Mouse (Mus musculus): ENCODE results near the gene Rnf41. TPM values are rescaled to one million over a fixed set of nuclear protein-coding genes. Genes with fewer than 3 reads are reported as not detected.
A peak's percentile ranks its signal among the peaks of the same experiment; 100 is the strongest.

The Rnf41 gene
- polyA plus RNA-seq, 1 experiment from 2014 or later: 32.8 TPM

DNA sequence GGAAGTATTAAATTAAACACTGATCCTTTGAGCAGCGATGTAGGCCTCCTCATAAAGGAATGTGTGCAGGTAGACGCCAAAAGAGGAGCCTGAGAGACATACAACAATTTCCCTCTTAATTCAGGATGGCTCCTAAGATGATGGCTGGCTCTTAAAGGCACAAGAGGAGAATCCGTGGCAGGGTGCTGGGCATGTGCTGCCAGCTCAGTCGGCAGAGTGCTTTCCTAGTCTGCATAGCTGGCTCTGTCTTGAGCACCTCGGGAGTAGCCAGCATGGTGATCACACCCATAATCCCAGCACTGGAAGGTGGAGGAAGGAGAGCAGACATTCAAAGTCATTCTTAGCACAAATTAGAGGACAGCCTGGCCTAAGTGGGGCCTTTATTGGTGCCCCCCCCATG lies 24.4 kb downstream of the Rnf41 start:
- no peaks in the 10 kb centered on the region for H3K9me3 ChIP-seq (ENCODE audit: low read depth, low read length)
- H3K27ac ChIP-seq (ENCODE audit: low read depth): no peak overlapping the region
- no peak for TF ChIP-seq CTCF (IDR thresholded peaks at IDR 0.05; ENCODE audit: low read depth)
- no peak for DNase-seq
- H3K4me2 ChIP-seq: no peak overlapping the region
- peaks cover 82% of the 10 kb centered on the region for H3K36me3 ChIP-seq (ENCODE audit: insufficient read depth)
- no peak overlapping the region for H3K9ac ChIP-seq
- ATAC-seq (ENCODE audit: insufficient read depth): no peak
- no peak overlapping the region for H3K4me3 ChIP-seq (ENCODE audit: low read depth, low read length)
- WGBS: 84% methylated on average over 5 of the region's 5 CpGs
- no peaks in the 10 kb centered on the region for H3K4me1 ChIP-seq (ENCODE audit: insufficient read depth)
- no peaks in the 10 kb centered on the region for H3K27me3 ChIP-seq (ENCODE audit: insufficient read depth, low read length)

DNA sequence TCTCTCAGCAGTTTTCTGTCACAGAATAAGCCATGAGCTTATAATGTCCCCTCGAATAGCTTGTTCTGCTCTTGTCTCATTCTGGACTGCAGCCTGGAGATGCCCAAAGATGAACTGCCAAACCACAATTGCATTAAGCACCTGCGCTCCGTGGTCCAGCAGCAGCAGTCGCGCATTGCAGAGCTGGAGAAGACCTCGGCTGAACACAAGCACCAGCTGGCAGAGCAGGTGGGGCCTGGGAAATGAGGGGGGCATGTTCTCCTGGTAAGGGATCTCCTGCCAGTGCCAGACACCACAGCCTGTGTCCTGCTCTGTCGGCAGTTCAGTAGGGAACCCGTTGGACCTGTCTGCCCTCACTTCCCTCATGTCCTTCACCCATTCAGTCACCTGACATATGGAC lies 24.9 kb downstream of the Rnf41 start:
- WGBS: 90% methylated on average over 8 of the region's 8 CpGs
- H3K4me3 ChIP-seq (ENCODE audit: low read depth, low read length): no peak overlapping the region
- no peak overlapping the region for H3K4me2 ChIP-seq
- no peaks in the 10 kb centered on the region for H3K9me3 ChIP-seq (ENCODE audit: low read depth, low read length)
- H3K27me3 ChIP-seq (ENCODE audit: insufficient read depth, low read length): no peaks in the 10 kb centered on the region
- no peak for TF ChIP-seq CTCF (IDR thresholded peaks at IDR 0.05; ENCODE audit: low read depth)
- H3K36me3 ChIP-seq (ENCODE audit: insufficient read depth): peaks cover 83% of the 10 kb centered on the region
- H3K9ac ChIP-seq: no peak overlapping the region
- H3K27ac ChIP-seq (ENCODE audit: low read depth): no peak overlapping the region
- no peak for DNase-seq
- H3K4me1 ChIP-seq (ENCODE audit: insufficient read depth): no peaks in the 10 kb centered on the region
- ATAC-seq (ENCODE audit: insufficient read depth): no peak

DNA sequence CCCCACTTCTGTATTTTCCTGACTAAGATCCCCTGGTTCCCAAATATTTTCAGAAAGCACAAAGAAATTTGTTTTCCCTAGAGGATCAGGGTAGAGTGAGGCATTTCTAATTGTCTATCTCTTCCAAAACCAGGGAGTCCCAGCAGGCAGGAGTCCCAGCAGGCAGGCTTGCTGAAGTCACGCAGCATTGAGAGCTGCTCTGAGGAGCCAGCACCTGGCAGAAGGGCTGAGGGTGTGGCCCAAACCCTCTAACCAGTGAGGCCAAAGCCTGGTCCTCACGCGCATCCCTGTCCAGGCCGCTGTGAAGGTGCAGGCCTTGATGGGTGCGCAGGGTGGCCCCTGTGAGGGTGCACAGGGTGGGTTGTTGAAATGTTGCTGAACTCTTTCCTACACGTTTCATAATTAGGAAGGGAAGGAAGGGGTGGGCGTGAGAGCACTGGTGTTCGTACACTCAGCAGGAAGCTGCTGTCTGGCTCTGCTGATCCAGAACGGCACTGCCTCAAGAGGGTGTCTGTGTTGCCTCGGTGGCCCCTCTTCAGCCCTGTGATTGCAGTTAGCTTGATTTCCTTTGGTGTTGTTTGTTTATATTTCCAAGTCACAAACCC lies 27.3 kb downstream of the Rnf41 start:
- no peak; the same call in 1 of the 2 replicates for ATAC-seq (ENCODE audit: insufficient read depth)
- peaks cover 83% of the 10 kb centered on the region for H3K36me3 ChIP-seq (ENCODE audit: insufficient read depth)
- no peaks in the 10 kb centered on the region for H3K4me1 ChIP-seq (ENCODE audit: insufficient read depth)

DNA sequence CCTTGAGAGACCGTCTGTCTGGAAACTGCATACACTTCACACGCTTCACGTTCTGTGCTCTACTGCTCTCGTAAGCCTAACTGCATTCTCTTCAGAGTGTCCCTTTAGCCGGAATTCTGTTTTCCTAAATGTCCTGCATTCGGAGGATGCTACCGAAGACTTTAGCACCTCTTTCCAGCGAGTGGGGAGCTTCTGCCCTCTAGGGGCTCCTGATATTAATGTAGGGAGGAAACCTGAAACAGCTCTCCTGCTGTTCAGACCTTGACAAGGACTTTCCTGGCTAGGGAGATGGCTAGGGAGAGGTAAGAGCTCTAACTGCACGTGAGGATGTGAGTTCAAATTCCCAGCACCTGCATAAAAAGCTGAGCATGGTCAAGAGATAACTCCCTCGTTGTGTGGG lies 28.9 kb downstream of the Rnf41 start:
- no peak overlapping the region for H3K9ac ChIP-seq
- H3K36me3 ChIP-seq (ENCODE audit: insufficient read depth): peaks cover 69% of the 10 kb centered on the region
- no peak overlapping the region for H3K4me2 ChIP-seq
- peak; percentile 45 for TF ChIP-seq CTCF (IDR thresholded peaks at IDR 0.05; ENCODE audit: low read depth)
- no peak overlapping the region for H3K4me3 ChIP-seq (ENCODE audit: low read depth, low read length)
- ATAC-seq (ENCODE audit: insufficient read depth) (no peak), DNase-seq (peak; percentile 62)
- H3K9me3 ChIP-seq (ENCODE audit: low read depth, low read length): no peaks in the 10 kb centered on the region
- no peak overlapping the region for H3K27ac ChIP-seq (ENCODE audit: low read depth)
- 59% methylated on average over 10 of the region's 10 CpGs for WGBS
- H3K27me3 ChIP-seq (ENCODE audit: insufficient read depth, low read length): no peaks in the 10 kb centered on the region
- H3K4me1 ChIP-seq (ENCODE audit: insufficient read depth): no peaks in the 10 kb centered on the region

More for the DNA sequence above, 27.3 kb downstream of the Rnf41 start:
- H3K27ac ChIP-seq (ENCODE audit: low read depth): no peak overlapping the region
- H3K9me3 ChIP-seq (ENCODE audit: low read depth, low read length): no peaks in the 10 kb centered on the region
- H3K4me3 ChIP-seq (ENCODE audit: low read depth, low read length): no peak overlapping the region
- no peak for TF ChIP-seq CTCF (IDR thresholded peaks at IDR 0.05; ENCODE audit: low read depth)
- no peak overlapping the region for H3K9ac ChIP-seq
- 64% methylated on average over 10 of the region's 10 CpGs for WGBS
- no peaks in the 10 kb centered on the region for H3K27me3 ChIP-seq (ENCODE audit: insufficient read depth, low read length)
- no peak overlapping the region for H3K4me2 ChIP-seq
- peak; percentile 28 for DNase-seq

DNA sequence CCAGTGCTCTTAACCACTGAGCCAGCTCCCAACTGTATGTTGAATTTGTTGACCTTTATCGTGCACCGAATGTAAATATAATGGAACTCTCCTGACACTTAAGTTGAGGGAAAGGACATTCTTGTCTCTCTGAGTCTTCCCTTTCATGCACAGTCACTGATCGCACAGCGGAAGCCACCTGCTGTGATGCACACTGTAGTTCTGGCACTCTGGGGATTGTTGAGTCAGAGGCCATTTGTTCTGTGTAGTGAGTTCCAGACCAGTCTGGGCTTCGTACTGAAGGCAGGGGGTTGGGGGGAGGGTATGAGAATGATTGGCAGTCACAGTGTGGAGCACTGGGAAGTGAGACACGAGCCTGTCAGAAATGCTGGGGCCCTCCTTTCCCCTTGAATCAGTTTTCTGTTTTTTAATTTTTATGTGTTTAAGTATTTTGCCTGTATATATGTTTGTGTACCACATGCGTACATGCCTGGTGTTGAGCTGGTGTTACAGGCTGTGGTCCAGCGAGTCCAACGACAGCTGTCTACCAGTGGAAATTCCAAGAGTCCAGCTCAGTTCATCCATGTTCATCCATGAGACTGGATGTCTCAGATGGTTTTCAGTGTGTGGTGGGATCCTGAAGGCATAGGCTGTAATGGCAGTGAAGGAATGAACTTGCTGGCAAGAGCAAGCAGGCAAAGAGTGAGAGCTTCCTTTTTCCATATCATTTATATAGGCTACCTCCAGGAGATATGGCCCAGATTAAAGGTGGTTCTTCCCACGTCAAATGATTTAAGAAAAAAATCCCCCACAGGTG lies 30.1 kb downstream of the Rnf41 start:
- Histone ChIP-seq H3K9me3 (ENCODE audit: low read depth, low read length) (no peaks in the 10 kb centered on the region), H3K36me3 (ENCODE audit: insufficient read depth) (peaks cover 57% of the 10 kb centered on the region)
- 88% methylated on average over 10 of the region's 10 CpGs for WGBS

DNA sequence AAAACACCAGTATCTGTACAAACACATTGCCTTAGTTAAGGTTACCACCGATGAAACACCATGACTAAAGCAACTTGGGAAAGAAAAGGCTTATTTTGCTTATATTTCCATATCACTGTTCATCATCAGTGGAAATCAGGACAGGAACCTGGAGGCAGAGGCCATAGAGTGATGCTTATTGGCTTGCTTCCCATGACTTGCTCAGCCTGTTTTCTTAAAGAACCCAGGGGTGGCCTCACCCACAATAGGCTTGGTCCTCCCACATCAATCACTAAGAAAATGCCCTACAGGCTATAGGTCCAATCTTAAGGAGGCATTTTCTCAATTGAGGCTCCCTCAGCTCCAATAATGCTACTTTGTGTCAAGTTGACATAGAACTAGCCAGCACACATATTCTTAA lies 31.3 kb downstream of the Rnf41 start:
- Histone ChIP-seq H3K4me3 (ENCODE audit: low read depth, low read length) (no peak overlapping the region), H3K4me1 (ENCODE audit: insufficient read depth) (no peaks in the 10 kb centered on the region), H3K27me3 (ENCODE audit: insufficient read depth, low read length) (no peaks in the 10 kb centered on the region), H3K36me3 (ENCODE audit: insufficient read depth) (peaks cover 45% of the 10 kb centered on the region), H3K9ac (no peak overlapping the region), H3K27ac (ENCODE audit: low read depth) (no peak overlapping the region), H3K9me3 (ENCODE audit: low read depth, low read length) (no peaks in the 10 kb centered on the region), H3K4me2 (no peak overlapping the region)
- DNase-seq (no peak), ATAC-seq (ENCODE audit: insufficient read depth) (no peak)
- WGBS: 86% methylated on average over 1 of the region's 1 CpGs
- TF ChIP-seq CTCF (IDR thresholded peaks at IDR 0.05; ENCODE audit: low read depth): no peak

More for the DNA sequence above, 30.1 kb downstream of the Rnf41 start:
- no peak for DNase-seq
- H3K4me3 ChIP-seq (ENCODE audit: low read depth, low read length): no peak overlapping the region
- TF ChIP-seq CTCF (IDR thresholded peaks at IDR 0.05; ENCODE audit: low read depth): no peak
- H3K27ac ChIP-seq (ENCODE audit: low read depth): no peak overlapping the region
- H3K27me3 ChIP-seq (ENCODE audit: insufficient read depth, low read length): no peaks in the 10 kb centered on the region
- no peaks in the 10 kb centered on the region for H3K4me1 ChIP-seq (ENCODE audit: insufficient read depth)
- no peak overlapping the region for H3K4me2 ChIP-seq
- no peak for ATAC-seq (ENCODE audit: insufficient read depth)
- no peak overlapping the region for H3K9ac ChIP-seq

DNA sequence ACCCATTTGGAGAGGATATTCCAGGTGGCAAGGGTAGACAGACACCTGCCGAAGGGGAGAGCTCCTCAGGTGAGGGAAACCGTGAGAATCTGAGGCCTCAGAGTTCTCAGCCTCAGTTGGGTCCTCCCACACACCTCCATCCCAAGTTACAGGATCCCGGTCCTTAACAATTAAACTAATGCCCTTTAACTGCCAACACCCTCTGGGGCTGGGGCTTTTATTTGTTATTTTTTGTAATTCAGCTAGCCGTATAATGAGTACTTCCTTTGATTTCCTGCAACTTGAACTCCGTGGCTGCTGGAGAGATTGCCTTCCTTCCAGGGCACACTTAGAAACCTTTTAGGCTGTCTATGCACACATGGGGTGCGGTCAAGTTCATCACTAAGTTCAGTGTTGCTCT lies 32.9 kb downstream of the Rnf41 start:
- DNase-seq: no peak
- no peak for TF ChIP-seq CTCF (IDR thresholded peaks at IDR 0.05; ENCODE audit: low read depth)
- H3K4me2 ChIP-seq: no peak overlapping the region
- no peak for ATAC-seq (ENCODE audit: insufficient read depth)
- H3K27me3 ChIP-seq (ENCODE audit: insufficient read depth, low read length): no peaks in the 10 kb centered on the region
- H3K9ac ChIP-seq: no peak overlapping the region
- H3K27ac ChIP-seq (ENCODE audit: low read depth): no peak overlapping the region
- H3K36me3 ChIP-seq (ENCODE audit: insufficient read depth): peaks cover 29% of the 10 kb centered on the region
- H3K9me3 ChIP-seq (ENCODE audit: low read depth, low read length): no peaks in the 10 kb centered on the region
- WGBS: 51% methylated on average over 6 of the region's 6 CpGs
- H3K4me3 ChIP-seq (ENCODE audit: low read depth, low read length): no peak overlapping the region
- H3K4me1 ChIP-seq (ENCODE audit: insufficient read depth): no peaks in the 10 kb centered on the region
